Mouse (Mus musculus): ENCODE measurements around the gene Gm10409.
"Not testable (repeated sequence)": the region's sequence is repeated elsewhere in the genome, so short reads cannot be mapped to it uniquely, and the experiment has no call there.

Gm10409 gene

DNA sequence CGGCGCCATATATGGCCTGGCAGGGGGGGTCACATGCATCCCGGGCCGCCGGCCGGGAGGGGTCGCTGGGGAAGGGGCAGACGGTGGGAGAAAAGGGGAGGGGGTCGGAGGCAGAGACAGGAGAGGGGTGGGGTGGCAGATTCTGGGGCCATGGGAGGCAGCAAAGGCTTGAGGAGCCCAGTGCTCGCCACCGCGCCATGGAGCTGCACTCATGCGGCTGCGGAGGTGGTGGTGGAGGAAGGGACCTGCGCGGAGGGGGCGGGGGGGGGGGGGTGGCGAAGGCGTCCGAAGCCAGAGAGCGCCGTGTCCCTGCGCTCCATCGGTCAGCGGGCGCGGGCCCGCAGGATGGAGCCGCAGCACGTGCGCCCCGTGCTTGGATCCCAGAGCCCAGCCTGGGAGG is at the start of gene Gm10409:
Gene Gm10409, plus strand, starts transcription at position 301 of the 400 bp plus-strand sequence.
- DNase-seq (ENCODE audit: low spot score) = not testable (repeated sequence)

GRCm38 (mm10) chr14:3394793-3395192 is 17.6 kb upstream of the Gm10409 start, which contains the start of gene Gm10413:
TSS of gene Gm10413 (plus strand) at chr14:3395093.
- not testable (repeated sequence) for DNase-seq (ENCODE audit: low spot score)

- DNase-seq (ENCODE audit: low spot score) = not testable (repeated sequence)
These were observed 15.4 kb downstream of the Gm10409 start, which contains the start of gene Gm3005 for GRCm38 (mm10) chr14:3427803-3428202. TSS of gene Gm3005 (plus strand) at chr14:3428103.

DNA sequence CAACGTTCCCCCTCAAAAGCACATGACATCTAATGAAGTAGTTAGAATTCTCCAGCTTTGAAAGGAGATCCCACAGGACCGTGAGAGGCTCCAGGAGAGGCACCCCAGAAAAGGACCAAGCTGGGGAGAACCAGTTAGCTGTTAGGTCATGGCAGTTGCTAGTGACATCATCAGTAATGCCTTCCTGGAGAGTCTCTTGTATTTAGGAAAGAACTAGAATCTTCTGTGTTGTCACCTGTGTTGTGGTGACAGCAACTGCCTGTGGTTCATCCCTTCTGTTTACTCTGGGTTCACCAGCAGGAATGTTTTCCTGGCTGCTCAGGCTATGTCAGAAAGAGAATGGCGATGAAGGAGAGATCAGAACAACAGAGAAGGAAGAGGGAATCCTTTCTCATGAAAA is 36.7 kb downstream of the Gm10409 start, which contains the start of gene Gm10408:
Gene Gm10408, plus strand, starts transcription at position 301 of the 400 bp plus-strand sequence.
- not testable (repeated sequence) for DNase-seq (ENCODE audit: low spot score)

Measured in urinary bladder, postnatal 14 days (tissue).